Mouse (Mus musculus) lung, embryonic 16.5 days (tissue): ENCODE results near the gene Foxo6. TPM values are rescaled to one million over a fixed set of nuclear protein-coding genes. Genes with fewer than 3 reads are reported as not detected.

Experiments
- ATAC-seq: fragments of 200-750 bp; cut with Nextera tagmentation; 2 replicates; pipeline ENCODE4 v1.8.0; 2017; ENCODE audit warnings: low read depth, mild to moderate bottlenecking, moderate library complexity
- H3K27ac ChIP-seq: fragments of 300-500 bp; sonication (generic); 2 replicates; pipeline ENCODE4 v1.5.1; 2014; ENCODE audit warnings: mild to moderate bottlenecking, control low read depth, low read length
- H3K27me3 ChIP-seq: fragments of 300-500 bp; sonication (generic); 2 replicates; pipeline ENCODE4 v1.6.1; 2014; ENCODE audit warnings: low read depth, low read length, mixed read lengths; ENCODE audit not compliant: control insufficient read depth, insufficient read depth
- H3K36me3 ChIP-seq: fragments of 300-500 bp; sonication (generic); 2 replicates; pipeline ENCODE4 v1.6.1; 2014; ENCODE audit warnings: low read length; ENCODE audit not compliant: control insufficient read depth, insufficient read depth
- H3K4me1 ChIP-seq: fragments of 300-500 bp; sonication (generic); replicated peaks from 2 replicates; pipeline ENCODE4 v1.6.1; 2014; ENCODE audit warnings: low read length, mixed read lengths; ENCODE audit not compliant: control insufficient read depth, insufficient read depth
- H3K4me2 ChIP-seq: fragments of 300-500 bp; sonication (generic); 2 replicates; pipeline ENCODE4 v1.6.1; 2014; ENCODE audit warnings: low read depth, low read length, control low read depth
- H3K4me3 ChIP-seq: fragments of 300-500 bp; sonication (generic); 2 replicates; pipeline ENCODE4 v1.5.1; 2014; ENCODE audit warnings: mild to moderate bottlenecking, low read length, control low read depth
- H3K9ac ChIP-seq: fragments of 300-500 bp; sonication (generic); 2 replicates; pipeline ENCODE4 v1.6.1; 2014; ENCODE audit warnings: low read length, control low read depth
- H3K9me3 ChIP-seq: fragments of 300-500 bp; sonication (generic); 2 replicates; pipeline ENCODE4 v1.6.1; 2016; ENCODE audit warnings: low read length; ENCODE audit not compliant: control insufficient read depth
- WGBS: fragments of 180-500 bp; shearing (Covaris S2); extraction: QIAGEN DNeasy Blood & Tissue Kit; methylation state at CpG from one replicate; pipeline ENCODE4 v1.1.7; 2014; 5-methylcytosine and 5-hydroxymethylcytosine counted together
- polyA plus RNA-seq: library from polyadenylated mRNA; unstranded; fragments of >200 nt; fragmentation: Nextera tagmentation; extraction: Ambion mirVana; gene quantifications from 2 replicates; pipeline ENCODE4 v1.2.1, GENCODE M21; 2015

Foxo6 gene
- polyA plus RNA-seq, 1 experiment from 2014 or later: 0.24 TPM

DNA sequence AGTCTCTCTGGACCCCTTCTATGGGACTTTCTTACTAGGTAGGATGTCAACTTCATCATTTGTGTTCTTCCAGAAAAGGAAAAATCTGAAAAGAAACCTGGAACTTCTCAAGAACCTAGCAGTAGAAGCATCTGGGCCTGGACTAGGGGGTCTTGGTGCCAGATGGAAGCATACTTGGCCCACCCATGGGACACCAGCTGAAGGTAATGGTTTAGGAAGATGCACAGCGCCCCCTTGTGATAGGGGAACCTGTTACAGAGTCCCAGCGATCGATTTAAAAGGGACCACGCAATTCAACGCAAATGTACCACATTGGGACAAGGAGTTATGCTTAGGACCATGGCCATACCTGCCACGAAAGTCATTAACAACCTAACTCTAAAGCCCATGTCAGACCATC is 36.0 kb upstream of the Foxo6 start:
- Histone ChIP-seq H3K4me3 (no peak overlapping the region), H3K4me1 (no peaks in the 10 kb centered on the region), H3K36me3 (no peaks in the 10 kb centered on the region), H3K9ac (no peak overlapping the region), H3K4me2 (no peak overlapping the region), H3K27me3 (no peaks in the 10 kb centered on the region), H3K9me3 (no peaks in the 10 kb centered on the region), H3K27ac (no peak overlapping the region)
- no peak for ATAC-seq
- 21% methylated on average over 6 of the region's 6 CpGs for WGBS

DNA sequence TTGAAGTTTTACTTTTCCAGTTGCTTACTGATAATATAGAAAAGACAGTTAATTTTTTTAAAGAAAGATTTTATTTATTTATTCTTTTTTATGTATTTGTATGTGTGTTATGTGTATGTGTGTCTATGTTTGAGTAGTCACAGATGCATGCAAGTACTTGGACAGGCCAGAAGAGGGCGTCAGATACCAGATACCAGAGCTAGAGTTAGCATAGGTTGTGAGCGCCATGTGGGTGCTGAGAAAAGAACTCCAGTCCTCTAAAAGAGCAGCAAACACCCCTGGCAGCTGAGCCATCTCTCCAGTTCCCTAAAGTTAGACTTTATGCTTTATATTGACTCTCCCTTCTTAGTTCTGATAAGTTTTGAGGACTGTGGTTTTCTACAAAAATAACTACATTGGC is 30.4 kb upstream of the Foxo6 start:
- no peak overlapping the region for H3K4me2 ChIP-seq
- WGBS: 63% methylated on average over 2 of the region's 2 CpGs

DNA sequence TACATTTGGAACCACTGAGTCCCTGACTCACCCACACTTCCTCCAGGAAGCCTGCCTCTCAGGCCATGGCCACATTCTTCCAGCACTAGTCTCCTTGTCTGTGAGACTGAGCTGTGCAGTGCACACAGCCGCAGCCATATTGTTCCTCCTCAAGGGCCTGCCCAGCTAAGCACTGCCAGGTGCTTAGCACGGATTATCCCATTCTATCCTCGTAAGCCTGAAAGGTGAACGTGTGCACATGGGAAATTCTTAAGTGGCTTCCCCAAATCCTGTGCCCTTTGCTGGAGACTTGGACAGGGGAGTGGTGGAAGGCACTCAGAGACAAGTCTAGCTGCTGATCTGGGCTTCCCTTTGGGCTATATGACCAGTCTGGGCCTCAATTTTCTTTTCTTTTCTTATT is 29.6 kb upstream of the Foxo6 start:
- WGBS: 70% methylated on average over 4 of the region's 4 CpGs
- Histone ChIP-seq H3K27ac (no peak overlapping the region), H3K4me2 (no peak overlapping the region), H3K36me3 (no peaks in the 10 kb centered on the region), H3K4me3 (no peak overlapping the region), H3K4me1 (no peaks in the 10 kb centered on the region), H3K9me3 (no peaks in the 10 kb centered on the region), H3K27me3 (no peaks in the 10 kb centered on the region), H3K9ac (no peak overlapping the region)
- no peak for ATAC-seq

More for the DNA sequence above, 30.4 kb upstream of the Foxo6 start:
- H3K27ac ChIP-seq: no peak overlapping the region
- no peaks in the 10 kb centered on the region for H3K9me3 ChIP-seq
- no peak overlapping the region for H3K4me3 ChIP-seq
- H3K4me1 ChIP-seq: no peaks in the 10 kb centered on the region
- H3K36me3 ChIP-seq: no peaks in the 10 kb centered on the region
- ATAC-seq: no peak
- H3K9ac ChIP-seq: no peak overlapping the region
- no peaks in the 10 kb centered on the region for H3K27me3 ChIP-seq

DNA sequence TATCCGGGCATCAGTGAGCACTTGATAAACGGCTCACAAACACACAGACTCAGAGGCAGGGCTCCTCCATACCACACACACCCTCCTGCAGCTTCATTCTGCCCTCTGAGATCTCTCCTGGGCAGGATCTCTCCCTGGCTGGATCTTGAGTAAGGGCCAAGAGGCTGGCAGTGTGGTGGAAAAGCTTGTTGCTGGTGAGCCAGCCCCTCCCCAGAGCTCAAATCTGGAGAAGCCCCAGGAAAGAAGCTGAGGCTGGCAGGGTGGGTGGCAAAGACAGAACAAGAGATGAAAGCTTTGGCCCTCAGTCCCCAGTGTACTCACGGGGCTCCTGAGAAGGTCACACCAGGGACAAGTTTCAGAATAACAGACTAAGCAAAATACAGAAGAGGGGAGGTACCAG is 27.4 kb upstream of the Foxo6 start:
- Histone ChIP-seq H3K4me2 (no peak overlapping the region), H3K9me3 (peaks cover 2% of the 10 kb centered on the region; the same call in 1 of the 2 replicates), H3K27ac (no peak overlapping the region), H3K4me3 (no peak overlapping the region), H3K9ac (no peak overlapping the region), H3K36me3 (no peaks in the 10 kb centered on the region), H3K4me1 (no peaks in the 10 kb centered on the region), H3K27me3 (no peaks in the 10 kb centered on the region)
- ATAC-seq: no peak
- WGBS: 23% methylated on average over 3 of the region's 3 CpGs

DNA sequence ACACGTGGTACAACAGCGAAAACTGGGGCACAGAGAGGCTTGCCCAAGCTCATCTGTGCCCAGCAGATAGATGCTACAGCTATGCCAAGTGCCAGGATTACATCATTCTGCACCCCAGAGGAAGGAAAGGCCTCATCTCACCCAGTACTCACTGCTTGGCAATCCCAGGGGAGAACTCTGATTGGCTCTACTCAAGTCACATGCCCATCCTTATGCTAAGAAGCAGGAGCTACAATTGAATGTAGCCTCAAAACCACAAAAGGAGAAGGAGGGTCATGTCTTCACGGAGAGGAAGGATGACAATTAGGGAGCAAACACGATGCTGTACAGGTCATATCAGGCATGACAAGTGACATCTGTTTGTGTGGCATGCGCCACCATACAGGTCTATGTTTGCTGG is 26.2 kb upstream of the Foxo6 start:
- Histone ChIP-seq H3K36me3 (no peaks in the 10 kb centered on the region), H3K9ac (no peak overlapping the region), H3K4me3 (no peak overlapping the region), H3K27ac (no peak overlapping the region), H3K4me2 (no peak overlapping the region), H3K4me1 (no peaks in the 10 kb centered on the region), H3K27me3 (no peaks in the 10 kb centered on the region), H3K9me3 (peaks cover 2% of the 10 kb centered on the region; the same call in 1 of the 2 replicates)
- no peak for ATAC-seq
- WGBS: 69% methylated on average over 5 of the region's 5 CpGs

DNA sequence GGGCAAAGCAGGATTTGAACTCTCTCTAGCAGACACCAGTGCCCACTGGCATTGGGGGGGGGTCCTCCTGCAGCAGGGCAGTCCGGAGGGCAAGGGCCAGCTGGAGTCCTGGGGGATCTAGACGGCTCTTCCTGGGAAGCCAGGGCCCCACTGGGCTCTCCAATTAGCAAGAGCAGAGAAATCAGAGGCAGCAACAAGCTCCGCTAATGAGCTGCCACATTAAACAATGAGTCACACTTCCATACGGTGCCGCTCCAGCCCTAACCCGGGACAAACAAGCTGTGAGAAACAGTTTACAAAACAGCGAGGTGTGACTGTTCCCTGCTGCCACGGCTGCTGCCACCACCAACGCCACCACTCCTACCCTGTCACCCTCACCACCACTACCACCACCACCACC is 17.4 kb upstream of the Foxo6 start:
- Histone ChIP-seq H3K4me3 (no peak overlapping the region), H3K27me3 (peaks cover 7% of the 10 kb centered on the region), H3K9me3 (no peaks in the 10 kb centered on the region), H3K4me2 (no peak overlapping the region), H3K4me1 (no peaks in the 10 kb centered on the region), H3K9ac (no peak overlapping the region), H3K27ac (no peak overlapping the region), H3K36me3 (no peaks in the 10 kb centered on the region)
- ATAC-seq: no peak
- WGBS: 8% methylated on average over 9 of the region's 9 CpGs

DNA sequence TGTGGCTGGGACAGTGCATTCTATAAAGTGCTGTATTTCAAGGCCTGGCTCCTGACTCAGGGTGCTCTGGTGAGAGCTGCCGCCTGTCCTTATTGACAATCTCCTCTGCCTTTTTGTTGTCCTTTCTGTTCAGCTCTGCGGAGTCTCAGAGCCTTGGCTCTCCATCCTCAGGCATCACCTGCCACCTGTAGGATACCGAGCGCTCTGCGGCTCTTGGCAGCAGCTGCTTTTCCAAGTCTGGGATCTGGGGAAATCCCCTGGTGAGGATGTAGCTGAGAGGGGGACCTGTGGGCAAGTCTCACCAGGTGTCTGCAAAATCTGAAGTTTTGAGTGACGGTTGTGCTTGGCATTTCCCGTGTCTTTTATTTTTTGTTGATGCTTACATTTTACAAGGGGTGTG is 12.1 kb upstream of the Foxo6 start:
- H3K4me2 ChIP-seq: no peak overlapping the region
- H3K27ac ChIP-seq: no peak overlapping the region
- ATAC-seq: no peak
- 40% methylated on average over 7 of the region's 7 CpGs for WGBS
- H3K4me1 ChIP-seq: no peaks in the 10 kb centered on the region
- no peaks in the 10 kb centered on the region for H3K9me3 ChIP-seq
- no peak overlapping the region for H3K4me3 ChIP-seq
- H3K27me3 ChIP-seq: peaks cover 2% of the 10 kb centered on the region
- no peak overlapping the region for H3K9ac ChIP-seq
- H3K36me3 ChIP-seq: no peaks in the 10 kb centered on the region

DNA sequence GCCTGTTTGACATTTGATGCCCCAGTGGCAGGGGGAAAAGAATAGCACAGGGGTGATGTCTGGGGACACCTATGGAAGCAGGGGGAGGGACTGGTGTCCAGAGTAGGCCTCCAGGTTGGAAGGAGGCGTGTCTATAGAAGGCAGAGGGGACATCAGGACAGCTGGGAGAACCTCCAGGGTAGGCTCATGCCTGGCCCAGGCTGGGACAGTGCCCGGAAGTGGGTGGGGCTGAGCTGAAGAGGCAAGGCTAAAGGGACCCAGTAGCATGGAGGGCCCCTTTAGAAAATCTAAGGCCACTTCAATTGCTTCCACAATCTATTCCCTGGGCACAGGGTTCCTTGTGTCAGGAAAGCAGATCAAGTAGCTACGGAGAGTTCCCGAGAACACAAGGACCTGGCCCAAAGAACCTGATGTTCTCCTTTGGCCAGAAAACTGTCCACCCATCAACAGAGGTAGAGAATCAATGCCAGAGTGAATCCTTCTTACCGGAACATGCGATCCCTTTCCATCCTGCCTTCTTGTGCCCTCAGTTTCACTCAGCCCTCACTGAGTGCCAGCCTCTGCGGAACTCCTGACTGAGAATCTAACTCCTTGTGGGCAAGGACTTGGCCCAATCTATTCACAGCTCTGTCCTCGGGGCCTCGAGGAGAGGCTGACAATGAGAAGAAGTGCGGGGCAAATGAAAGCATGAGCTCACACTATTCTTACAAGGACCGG is 4.1 kb upstream of the Foxo6 start:
- Histone ChIP-seq H3K27ac (no peak overlapping the region), H3K9ac (no peak overlapping the region), H3K36me3 (no peaks in the 10 kb centered on the region), H3K9me3 (no peaks in the 10 kb centered on the region), H3K4me3 (no peak overlapping the region), H3K4me2 (no peak overlapping the region), H3K27me3 (peaks cover 12% of the 10 kb centered on the region), H3K4me1 (peaks cover 9% of the 10 kb centered on the region)
- 58% methylated on average over 11 of the region's 11 CpGs for WGBS
- no peak for ATAC-seq

DNA sequence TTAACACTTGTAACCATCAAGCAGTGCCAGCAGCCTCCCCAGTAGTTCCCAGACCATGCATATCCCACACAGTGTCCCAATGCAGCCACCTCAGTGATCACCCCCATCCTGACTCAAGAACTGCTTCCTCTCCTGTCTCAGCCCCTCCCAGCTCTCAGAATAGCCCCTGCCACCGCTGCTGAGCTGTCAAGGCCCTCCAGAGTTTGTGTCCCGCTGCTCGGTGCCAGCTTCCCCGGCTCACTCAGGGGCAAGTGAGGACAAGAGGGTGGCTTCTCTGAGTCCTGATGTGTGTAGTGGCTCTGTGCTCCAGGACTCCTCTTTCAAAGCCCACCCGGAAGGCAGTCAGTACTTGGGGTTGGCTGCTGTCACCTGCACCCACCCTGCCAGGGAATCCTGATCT is 3.3 kb upstream of the Foxo6 start:
- H3K9ac ChIP-seq: no peak overlapping the region
- 31% methylated on average over 5 of the region's 5 CpGs for WGBS
- no peak for ATAC-seq
- peaks cover 19% of the 10 kb centered on the region for H3K27me3 ChIP-seq
- H3K9me3 ChIP-seq: no peaks in the 10 kb centered on the region
- H3K4me2 ChIP-seq: no peak overlapping the region
- H3K36me3 ChIP-seq: no peaks in the 10 kb centered on the region
- H3K27ac ChIP-seq: no peak overlapping the region
- no peak overlapping the region for H3K4me3 ChIP-seq
- peaks cover 9% of the 10 kb centered on the region for H3K4me1 ChIP-seq
